Mouse (Mus musculus) lung, postnatal 0 days (tissue): ENCODE measurements around the gene Zmat5.

Source experiments
- CTCF ChIP-seq: IDR thresholded peaks from 2 replicates; pipeline ENCODE4 v1.5.1; 2016; ENCODE audit warnings: antibody characterized with exemption, mild to moderate bottlenecking
- EP300 ChIP-seq: IDR thresholded peaks from 2 replicates; pipeline ENCODE4 v1.6.1; 2016; ENCODE audit warnings: antibody characterized with exemption, mild to moderate bottlenecking, control low read depth

- TF ChIP-seq EP300 (no peak), CTCF (no peak)
Observed at GRCm38 (mm10) chr11:4783116-4783515, 78.6 kb downstream of the Zmat5 start.
